Mouse (Mus musculus): ENCODE data around the gene Nfib.
A peak's percentile ranks its signal among the peaks of the same experiment; 100 is the strongest.

Nfib gene

DNA sequence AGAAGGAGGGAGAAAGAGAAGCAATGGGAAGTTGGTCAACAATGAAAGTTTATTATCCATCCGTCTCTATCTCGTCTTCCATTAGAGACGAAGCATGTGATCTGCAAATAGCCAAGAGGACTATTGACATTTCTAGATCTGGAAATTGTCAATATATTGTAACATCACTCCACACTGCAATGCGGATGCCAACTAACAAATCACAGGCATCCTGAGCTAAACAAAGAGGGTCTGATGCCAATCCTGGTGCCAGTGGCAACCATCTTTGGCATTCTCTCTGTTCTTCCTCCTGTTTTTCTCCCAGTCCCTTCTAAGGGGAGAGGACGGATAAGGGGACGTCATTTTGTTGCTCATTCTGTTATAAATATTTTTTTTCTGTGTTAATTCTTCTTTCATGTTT, 209.9 kb downstream of the Nfib start:
- no peak for DNase-seq

DNA sequence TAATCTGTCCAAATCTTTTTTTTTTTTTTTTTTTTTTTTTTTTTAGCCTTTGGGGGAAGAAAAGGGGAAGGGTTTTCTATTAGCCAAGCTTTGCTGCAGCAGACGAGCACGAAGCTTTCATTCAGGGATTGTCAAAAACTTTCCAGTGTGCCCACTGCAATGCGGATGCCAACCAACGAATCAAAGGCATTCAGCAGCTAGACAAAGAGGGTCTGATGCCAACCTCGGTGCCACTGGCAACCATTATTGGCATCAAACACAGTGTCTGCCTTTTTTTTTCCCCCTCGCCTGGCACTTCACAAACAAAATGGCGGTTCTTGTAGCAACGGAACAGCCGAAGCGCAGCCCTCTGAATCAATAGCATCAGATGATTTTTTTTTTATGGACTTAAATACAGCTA, 210.7 kb downstream of the Nfib start:
- DNase-seq = peak; percentile 45 to 48

DNA sequence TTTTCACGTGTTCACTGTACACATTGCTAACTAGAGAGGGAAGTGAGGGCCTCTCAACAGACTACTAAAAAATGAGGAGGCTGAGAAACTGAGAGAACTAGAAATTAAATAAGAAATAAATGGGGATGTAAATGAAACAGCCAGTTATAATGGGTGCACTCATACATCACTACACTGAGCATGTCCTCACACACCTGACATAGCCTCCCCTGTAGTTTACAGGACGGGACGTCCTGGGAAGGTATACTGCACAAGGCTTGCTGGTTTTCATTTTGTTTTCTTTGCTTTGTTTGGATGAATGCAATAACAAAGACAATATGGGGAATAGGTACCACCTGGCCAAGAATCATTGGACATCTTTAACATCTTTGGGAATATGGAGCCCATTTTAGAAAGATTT, 211.1 kb downstream of the Nfib start:
- DNase-seq = no peak

DNA sequence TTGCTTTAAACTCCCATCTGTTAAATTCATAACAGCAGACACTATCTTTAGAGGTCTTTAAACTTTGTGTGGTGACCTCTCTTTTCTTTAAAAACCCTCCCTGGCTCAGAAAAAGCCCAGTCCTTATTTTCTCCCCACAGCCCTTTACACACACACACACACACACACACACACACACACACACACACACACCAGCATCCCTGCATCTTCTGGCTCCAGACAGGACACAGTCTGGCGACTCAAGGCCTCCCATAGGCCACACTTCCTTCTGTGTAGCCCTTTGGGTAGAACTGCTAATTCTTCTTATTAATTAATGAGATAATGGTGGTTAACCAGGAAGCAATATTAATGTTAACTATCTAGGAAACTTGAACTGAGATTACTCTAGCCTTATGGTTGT, 211.7 kb downstream of the Nfib start:
- DNase-seq = no peak

DNA sequence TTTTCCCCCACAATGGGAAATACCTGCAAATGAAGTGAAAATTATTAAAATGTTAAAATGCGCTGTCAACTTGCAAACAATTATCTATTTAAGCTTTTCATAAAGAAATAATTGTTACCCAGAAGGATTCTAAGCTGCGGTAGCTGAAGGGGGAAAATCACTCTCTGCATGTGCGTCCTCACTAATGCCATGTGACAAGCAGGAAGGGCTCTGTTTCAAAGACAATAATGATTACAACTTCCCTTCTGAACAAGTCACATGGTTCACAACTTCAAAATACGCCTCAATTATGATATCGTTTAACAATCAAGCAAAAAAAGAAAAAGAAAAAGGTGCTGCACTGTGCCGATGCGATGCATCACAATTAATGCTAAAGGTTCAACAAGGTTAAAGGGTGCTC, 212.2 kb downstream of the Nfib start:
- DNase-seq = no peak

DNA sequence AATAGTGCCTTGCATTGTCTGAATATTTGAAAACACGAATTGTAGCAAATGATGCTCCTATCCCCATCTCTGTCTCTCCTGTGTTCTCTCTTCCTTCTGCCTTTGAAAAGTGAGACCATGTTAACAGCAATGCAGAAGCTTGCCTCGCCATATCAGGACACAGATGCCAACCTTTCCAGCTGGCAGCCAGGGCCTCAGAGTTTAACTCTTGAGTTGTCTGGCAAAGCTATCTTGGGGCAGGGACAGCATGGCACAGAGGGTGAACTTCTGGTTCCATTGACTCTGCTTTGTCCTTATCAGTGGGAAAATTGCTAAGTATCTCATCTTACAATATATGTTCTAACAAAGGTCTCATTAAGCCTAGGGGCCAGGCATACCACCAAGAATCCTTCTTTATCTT, 212.8 kb downstream of the Nfib start:
- peak in 1 of 2 experiments; percentile 5 for DNase-seq

DNA sequence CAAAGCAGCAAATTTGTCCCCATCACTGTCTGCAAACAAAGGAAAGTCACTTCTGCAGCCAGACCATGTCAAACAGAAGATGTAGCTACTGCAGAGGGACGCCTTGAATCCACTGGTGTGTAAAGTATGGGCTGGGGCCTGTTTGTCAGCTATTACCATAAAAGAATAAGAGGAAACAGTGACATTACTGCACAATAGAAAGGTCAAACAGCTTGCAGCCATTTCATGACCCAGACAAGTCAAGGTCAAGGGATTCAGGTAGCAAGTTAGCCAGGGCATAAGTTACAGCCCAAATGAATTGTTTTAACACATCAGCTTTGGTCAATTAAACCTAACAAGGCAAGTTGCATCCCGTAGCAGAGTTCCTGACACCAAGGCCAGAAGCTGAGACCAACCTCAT, 215.6 kb downstream of the Nfib start:
- DNase-seq = no peak

DNA sequence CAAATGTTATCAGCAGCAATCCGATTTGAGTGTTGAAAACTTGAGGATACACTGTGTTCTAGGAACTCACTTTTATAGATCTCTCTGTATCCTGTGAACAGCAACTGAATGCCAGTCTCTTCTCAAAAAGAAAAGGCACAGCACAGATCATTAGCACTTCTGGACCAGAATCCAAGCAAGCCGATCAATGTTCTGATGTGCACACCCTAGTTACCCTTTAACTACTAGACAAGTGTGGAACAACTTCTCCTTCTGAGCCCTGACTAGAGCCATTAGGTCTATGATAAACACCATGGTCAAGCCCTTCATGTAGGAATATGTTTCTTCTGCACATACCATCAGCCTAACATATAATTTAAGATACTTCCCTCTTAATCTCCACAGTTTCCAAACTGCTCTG, 219.6 kb downstream of the Nfib start:
- DNase-seq = no peak

DNA sequence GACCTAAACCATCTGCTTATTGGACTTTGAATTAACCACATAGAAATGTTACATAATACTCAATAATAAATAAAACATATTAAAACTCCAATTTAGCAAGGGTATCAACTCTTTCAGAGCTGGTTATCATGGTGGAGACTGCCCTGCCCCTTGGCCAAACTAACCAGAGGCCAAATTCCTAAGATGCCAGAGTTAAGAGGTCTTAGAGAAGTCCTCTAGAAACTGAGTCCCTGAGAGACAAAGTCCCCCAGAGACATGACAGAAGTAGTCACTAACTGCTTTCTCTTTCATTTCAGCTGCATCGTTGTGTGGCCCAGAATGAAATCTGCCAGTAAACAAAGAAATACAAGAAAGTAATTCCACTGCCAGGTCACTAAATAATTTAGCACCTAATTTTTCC, 221.7 kb downstream of the Nfib start:
- DNase-seq = no peak

DNA sequence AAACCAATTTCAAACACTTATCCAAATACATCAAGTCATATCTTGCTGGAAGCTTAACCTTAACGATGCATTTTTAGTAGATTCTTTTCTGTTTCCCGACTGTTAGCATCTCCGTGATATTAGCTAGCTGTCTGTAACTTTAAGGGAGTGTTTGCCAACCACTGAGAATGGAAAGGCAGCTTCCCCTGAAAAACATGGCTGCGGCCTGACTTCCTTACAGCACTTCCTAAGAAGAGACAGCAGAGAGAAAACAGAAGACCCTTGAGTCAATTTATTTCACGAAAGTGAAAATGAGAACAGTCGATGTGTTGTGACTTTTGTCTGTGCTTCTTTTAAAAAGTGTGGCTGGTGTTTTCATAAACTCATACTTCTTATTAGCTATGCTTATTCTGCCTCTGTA, 222.3 kb downstream of the Nfib start:
- DNase-seq = no peak

DNA sequence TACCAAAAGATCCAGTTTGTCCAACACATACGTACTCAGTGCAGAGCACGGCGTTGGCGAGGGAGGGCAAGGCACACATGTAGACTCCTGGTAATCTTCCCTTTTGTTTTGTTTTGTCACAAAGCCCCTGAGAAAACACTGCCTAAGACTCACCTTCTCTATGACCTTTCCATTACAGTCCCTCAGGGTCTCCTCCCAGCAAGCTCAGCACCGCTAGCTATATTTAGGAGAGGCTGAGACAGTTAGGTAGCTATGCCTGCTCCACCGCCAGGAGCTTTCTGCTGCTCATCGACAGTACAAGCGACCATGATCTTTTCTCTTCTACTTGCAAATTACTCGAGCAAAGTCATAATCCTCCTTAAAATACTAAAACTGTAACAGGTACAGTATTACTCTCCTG, 224.9 kb downstream of the Nfib start:
- no peak for DNase-seq

DNA sequence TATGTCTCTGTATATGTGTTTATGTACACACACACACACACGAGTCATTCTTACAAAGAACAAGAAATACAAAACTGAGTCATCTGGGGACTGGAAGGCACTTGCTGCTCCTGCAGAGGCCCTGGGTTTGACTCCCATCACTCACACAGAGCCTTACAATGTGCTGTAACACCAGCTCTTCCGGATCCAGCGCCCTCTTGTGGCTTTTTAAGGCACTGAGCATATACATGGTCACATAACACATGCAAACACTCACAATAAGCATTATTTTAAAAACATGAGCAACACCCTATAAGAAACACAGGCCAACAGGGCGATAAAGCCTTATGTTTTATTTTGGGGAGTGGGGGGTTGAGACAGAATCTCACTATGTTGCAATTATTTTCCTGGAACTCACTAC, 226.2 kb downstream of the Nfib start:
- no peak for DNase-seq

DNA sequence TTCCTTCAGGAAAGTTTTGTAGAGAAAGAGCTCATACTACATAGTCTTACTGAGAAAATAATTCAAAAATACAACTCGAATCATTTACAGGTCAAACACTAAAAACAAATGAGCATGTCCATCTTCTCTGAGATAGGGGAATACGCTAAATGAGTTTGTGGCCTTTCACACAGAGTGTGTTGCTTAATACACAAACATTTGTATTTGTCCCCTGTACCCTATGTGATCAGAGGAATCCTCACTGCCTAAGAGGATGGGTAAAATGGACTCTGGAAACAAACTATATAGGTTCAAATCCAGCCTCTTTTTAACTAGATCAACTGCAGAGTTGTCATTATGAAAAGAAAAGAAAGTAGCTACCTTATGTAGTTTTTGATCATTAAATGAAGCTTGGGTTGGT, 227.8 kb downstream of the Nfib start:
- DNase-seq = no peak

DNA sequence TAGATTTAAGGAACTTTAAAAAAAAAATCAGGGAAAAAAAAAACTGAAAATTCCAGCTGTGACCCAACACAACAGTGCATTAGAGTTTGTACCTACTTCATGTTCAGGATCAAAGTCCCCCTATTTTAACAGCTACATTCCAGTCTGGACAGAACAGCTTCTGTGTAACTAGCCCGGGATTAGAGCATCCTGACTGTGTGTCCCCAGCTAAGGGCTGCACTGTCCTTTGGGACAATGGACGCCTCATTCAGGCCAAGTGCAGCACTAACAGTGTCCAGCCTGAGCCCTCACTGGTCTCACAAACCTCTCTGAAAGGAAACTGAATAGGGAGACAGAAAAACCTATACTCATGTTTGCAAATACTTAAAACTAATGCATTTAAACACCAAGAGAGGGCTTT, 229.1 kb downstream of the Nfib start:
- DNase-seq = no peak

DNA sequence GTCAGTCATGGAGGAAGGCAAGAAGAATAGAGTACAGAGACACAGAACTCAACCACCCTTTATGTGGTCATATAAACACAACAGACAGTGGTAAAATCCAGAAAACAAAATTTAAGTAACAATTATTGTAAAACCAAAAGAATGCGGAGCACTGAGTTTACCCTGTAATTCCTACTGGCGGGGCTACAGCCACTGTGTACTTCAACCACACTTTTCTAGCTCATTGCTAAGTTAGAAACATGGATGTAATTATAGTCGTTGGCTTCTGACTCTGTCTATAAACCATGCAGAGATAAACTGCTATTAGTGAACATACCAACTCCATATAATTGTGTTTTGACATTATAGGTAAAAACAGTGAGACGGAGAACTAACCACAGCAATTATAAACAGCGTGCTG, 231.2 kb downstream of the Nfib start:
- DNase-seq = no peak

DNA sequence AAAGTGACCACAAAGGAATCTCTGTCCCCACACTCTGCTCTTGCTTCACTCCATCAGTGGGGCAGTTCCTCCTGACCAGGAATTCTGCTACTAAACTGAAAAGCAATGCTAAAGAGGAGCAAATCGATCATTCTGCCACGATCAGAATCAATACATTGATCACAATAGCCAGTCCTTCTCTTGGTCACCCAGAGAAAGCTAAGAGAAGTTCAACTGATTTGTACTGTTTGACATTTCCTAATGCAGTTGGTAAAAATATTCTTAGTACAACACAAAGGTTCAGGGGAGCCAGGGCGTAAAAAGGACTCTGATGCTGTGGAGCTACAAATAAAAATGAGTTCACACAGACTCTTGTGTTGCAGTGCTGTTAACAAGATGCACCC, 234.6 kb downstream of the Nfib start:
- DNase-seq = no peak

DNA sequence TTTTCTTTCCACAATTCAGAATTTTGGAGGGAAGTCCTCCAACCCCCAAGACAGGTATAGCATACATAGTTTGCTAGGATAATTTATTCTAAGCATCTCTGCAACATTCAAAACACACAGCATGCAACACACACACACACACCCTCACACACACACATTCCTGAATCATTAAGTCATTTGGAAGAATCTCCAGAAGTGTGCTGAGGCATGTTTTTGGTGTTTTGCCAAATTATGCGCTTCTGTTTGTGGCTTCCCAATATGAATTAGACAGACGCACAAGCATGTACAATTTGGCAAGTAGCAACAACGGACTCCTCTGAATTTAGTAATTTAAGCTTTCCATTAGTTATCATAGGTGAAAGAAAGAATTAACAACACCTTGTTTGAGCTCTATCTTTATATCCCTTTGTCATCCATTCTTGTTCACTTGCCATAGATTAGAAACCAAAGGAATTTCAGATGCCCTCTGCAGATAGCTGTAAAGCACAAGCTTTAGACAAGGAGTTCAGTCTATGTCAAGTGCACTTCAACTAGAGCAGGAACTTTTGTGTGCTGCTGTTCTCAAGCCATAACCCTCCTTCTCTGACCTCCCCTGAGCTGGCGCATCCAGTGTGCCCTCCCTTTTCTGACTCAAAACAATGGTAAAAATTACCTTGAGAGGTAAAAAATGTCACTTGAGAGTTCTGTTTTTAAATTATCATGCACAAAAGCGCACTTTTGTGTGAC, 235.2 kb downstream of the Nfib start:
- no peak for DNase-seq

DNA sequence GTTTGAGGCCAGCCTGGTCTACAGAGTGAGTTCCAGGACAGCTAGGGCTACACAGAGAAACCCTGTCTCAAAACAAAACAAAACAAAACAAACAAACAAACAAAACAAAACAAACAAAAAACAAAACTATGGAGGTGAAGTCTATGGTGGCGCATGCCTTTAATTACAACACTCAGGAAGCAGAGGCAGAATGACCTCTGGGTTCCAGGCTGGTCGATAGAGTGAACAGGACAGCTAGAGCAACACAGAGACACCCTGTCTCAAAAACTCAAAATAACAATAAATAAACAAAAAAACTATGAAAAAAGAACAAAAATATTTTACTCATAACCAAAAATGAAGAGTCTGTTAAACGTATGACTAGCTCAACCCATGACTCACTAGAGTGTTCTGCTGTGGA, 236.6 kb downstream of the Nfib start:
- no peak for DNase-seq

DNA sequence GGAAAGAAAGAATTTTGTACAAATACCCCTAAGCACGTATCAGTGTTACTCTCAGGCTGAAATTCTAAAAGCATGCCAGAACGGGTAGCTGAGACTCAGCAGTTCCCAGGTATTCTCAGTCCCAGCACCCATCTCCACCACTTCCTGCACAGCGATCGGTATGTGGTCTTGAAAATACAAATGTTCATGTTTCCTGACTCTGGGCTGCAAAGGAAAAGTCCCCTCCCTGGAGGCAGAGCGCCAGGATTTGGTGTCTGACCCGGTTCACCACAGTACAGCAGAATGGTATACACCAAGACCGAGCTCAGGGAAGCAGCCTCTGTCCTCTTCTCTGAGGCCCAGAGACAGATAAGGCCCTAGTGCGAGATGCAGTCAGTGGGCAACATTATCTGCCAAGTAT, 238.8 kb downstream of the Nfib start:
- peak in 1 of 2 experiments; percentile 32 for DNase-seq

DNA sequence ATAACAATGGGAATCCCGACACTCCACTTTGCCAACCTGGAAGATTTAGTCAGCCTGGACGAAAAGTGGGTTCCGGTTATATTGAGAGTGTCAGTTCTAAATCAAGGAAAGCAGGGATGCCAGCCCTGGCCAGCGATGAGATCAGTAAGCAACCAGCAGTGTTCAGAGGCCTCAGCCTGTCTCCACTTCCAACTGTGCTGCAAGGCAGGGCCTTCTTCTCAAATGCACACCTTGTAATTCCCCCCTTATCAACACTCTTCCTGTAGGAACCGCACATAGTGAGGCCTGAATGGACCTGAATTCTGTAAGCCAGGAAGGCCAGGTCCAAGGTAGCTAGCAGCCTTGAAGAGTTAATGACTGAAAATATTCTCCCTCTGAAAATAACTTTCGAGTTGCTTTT, 239.4 kb downstream of the Nfib start:
- peak; percentile 40 to 56 for DNase-seq

DNA sequence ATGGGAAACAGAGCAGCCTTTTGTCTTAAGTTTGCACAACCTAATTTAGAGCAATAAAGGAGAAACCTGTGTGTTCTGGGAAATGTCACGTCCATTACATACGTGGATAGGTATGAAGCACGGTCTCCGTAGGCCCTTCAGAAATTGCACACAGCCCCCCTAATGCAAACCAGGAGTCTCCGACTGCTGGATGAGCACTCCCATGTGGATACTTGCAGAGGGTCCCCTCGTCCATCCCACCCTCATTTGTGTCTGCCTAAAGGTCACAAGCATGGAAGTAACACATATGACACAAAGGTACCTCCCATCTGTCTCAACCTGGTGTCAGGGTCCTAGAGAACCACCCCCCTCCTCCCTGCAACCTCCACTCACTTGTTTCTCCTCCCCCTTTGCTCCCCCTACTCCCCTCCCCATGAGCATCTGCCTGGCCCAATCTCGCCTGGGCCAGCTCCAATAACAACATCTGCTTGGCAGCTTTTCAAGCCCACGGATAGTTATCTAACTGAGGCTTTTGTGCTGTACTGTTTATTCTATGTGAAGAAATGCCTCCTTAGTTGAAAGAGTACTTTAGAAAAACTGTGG, 241.4 kb downstream of the Nfib start:
- DNase-seq = no peak

DNA sequence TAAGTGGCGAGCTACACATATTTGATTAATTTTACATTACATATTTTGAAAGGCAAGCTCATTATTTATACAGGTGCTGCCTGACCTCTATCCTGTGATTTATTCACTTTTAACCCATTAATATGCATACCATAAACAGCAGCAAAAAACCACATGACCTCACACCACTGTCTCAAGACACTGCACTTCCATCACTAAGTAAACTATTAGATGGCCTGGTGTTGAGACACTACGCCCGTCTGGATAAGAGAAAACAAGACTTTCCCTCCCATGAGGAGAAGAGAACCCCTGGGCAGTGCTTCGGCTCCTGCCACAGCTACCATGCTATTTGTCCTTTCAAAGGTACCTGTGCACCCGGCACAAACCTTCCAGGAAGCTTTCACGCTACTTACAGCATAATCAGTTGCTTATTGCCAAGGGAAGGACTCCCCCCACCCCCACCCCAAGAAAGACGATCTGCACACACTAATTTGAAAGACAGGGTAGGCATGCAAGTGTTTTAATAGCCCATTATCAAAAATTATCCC, 242.3 kb downstream of the Nfib start:
- DNase-seq = no peak

DNA sequence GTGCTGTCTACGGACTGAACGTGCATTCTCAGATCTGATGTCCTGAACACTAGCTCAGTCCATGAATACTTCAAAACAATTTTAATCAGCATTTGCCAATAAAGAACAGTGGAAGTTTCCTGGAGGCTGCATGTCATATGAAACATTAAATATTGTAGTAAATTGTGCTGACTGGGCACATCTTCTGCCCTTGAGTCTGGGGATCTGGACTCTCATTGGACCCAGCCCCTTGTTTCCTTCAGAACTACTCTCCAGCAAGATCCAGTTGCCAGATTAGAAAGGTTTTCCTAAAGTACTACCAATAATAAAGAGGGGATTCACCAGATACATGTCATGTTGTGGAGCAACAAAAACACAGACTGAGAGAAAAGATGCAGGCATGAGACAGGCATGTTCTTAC, 243.9 kb downstream of the Nfib start:
- DNase-seq = no peak

DNA sequence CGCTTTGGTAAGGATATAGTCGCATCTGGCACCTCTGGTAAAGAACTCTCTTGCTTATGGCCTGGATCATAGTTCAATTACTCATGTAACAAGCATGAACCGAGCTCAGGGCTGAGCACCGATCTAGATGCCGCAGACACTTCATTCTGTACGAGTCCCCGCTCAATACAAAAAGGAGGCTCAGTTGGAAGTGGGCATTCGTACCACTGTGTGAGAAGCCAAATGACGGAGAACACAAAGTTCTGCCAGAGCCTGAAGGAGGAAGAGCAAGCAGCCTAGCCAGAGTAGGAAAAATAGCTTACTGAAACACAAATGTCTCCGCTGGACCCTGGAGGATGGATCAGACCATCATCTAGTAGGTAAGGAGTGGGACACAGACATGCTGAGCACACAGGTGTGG, 246.7 kb downstream of the Nfib start:
- DNase-seq = no peak

DNA sequence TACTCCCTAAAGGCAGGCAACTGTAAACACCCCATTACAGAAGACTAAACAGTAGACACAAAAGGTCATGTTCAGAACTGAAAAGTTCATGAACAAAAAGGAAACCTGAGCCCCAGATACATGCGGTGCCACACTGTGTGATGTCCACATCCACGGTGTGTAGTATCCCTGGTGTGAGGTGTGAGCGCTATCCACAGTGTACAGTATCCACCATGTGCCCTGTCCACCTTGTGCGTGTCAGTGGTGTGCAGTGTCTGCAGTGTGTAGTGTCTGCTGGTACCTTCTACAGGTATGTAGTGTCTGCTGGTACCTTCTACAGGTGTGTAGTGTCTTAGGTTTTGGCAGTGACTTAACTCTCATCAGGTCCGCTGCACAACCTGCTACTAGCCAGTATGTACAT, 248.6 kb downstream of the Nfib start:
- DNase-seq = no peak

All from cerebellum, postnatal 36 days (tissue).